Comparison of ENCODE assay signal across 7 mouse cellular contexts in the genomic region with DNA sequence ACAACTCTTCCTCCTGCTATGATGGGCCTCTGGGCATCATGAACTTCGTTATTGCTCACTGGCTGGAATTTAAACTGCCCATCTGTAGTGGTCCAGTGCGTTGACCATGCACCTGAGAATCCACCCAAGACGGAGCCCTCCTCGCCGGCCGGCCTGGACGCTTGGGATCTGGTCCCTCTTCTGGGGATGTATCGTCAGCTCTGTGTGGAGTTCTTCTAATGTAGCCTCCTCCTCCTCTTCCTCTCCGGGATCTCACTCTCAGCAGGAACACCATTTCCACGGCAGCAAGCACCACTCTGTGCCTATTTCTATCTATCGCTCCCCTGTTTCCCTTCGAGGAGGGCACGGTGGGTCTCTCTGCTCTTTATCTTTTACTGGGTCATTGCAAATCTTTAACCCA.
DNase-seq lines count a peak whose midpoint lies in the region; ATAC-seq lines count a peak whose summit lies in the region.

No protein-coding gene starts in this region.

- peaks cover 12% of the 10 kb centered on the region for H3K4me1 ChIP-seq in lung, embryonic 16.5 days (replicated peaks; ENCODE audit: control insufficient read depth, insufficient read depth, low read length)
- peaks cover 33% of the 10 kb centered on the region for H3K4me1 ChIP-seq in forebrain, embryonic 12.5 days
- H3K4me1 ChIP-seq in limb, embryonic 15.5 days = peaks cover 12% of the 10 kb centered on the region; the same call in 1 of the 2 replicates

- no peak for ATAC-seq in lung, embryonic 16.5 days (ENCODE audit: low read depth)
- ATAC-seq in forebrain, embryonic 12.5 days (ENCODE audit: low FRiP score) = no peak
- no peak for ATAC-seq in limb, embryonic 15.5 days (ENCODE audit: insufficient number of reproducible peaks, low FRiP score, low TSS enrichment, low read depth)

- DNase-seq in lung, postnatal 10 days = no peak
- no peak for DNase-seq in ovary, postnatal 14 days (ENCODE audit: low spot score)
- DNase-seq in gastrocnemius, adult 8-10 months (ENCODE audit: low spot score in 2 of 2) = no peak
- no peak for DNase-seq in frontal cortex, postnatal 36 days (ENCODE audit: low spot score in 2 of 2)

- H3K36me3 ChIP-seq in lung, embryonic 16.5 days (ENCODE audit: control insufficient read depth, insufficient read depth, low read length) = no peaks in the 10 kb centered on the region
- no peaks in the 10 kb centered on the region for H3K36me3 ChIP-seq in forebrain, embryonic 12.5 days (replicated peaks)
- no peaks in the 10 kb centered on the region for H3K36me3 ChIP-seq in limb, embryonic 15.5 days

- peaks cover 9% of the 10 kb centered on the region for H3K27me3 ChIP-seq in lung, embryonic 16.5 days (ENCODE audit: control insufficient read depth, insufficient read depth, low read depth, low read length)
- peaks cover 40% of the 10 kb centered on the region for H3K27me3 ChIP-seq in forebrain, embryonic 12.5 days
- peaks cover 8% of the 10 kb centered on the region; the same call in 1 of the 2 replicates for H3K27me3 ChIP-seq in limb, embryonic 15.5 days

- no peak overlapping the region for H3K27ac ChIP-seq in lung, embryonic 16.5 days (ENCODE audit: low read length)
- H3K27ac ChIP-seq in forebrain, embryonic 12.5 days = no peak overlapping the region
- H3K27ac ChIP-seq in limb, embryonic 15.5 days = no peak overlapping the region

- 0 out of 2 replicates have a peak, but pooled peaks cover 3% of the 10 kb centered on the region for H3K9me3 ChIP-seq in lung, embryonic 16.5 days (ENCODE audit: control insufficient read depth, low read length)
- no peaks in the 10 kb centered on the region for H3K9me3 ChIP-seq in forebrain, embryonic 12.5 days
- no peaks in the 10 kb centered on the region for H3K9me3 ChIP-seq in limb, embryonic 15.5 days

- 13% methylated on average over 13 of the region's 13 CpGs for WGBS in lung, embryonic 16.5 days
- WGBS in forebrain, embryonic 12.5 days = 8% methylated on average over 13 of the region's 13 CpGs
- 15% methylated on average over 13 of the region's 13 CpGs for WGBS in limb, embryonic 15.5 days

- peak overlapping the region; percentile 79 for H3K4me2 ChIP-seq in lung, embryonic 16.5 days (ENCODE audit: low read depth, low read length)
- peak overlapping the region; percentile 85 for H3K4me2 ChIP-seq in forebrain, embryonic 12.5 days
- H3K4me2 ChIP-seq in limb, embryonic 15.5 days = peak overlapping the region; percentile 92

- no peak overlapping the region for H3K9ac ChIP-seq in lung, embryonic 16.5 days (ENCODE audit: low read length)
- H3K9ac ChIP-seq in forebrain, embryonic 12.5 days = no peak overlapping the region
- H3K9ac ChIP-seq in limb, embryonic 15.5 days = no peak overlapping the region

- peak overlapping the region; percentile 59 for H3K4me3 ChIP-seq in lung, embryonic 16.5 days (ENCODE audit: low read length)
- peak overlapping the region; percentile 18 for H3K4me3 ChIP-seq in forebrain, embryonic 12.5 days (replicated peaks)
- peak overlapping the region; percentile 46 for H3K4me3 ChIP-seq in limb, embryonic 15.5 days
